27 mouse cellular contexts compared by ENCODE assay signal in genomic region chr1:128344232-128344631, GRCm38 (mm10). TPM values are rescaled to one million over a fixed set of nuclear protein-coding genes. Genes with fewer than 3 reads are reported as not detected.
DNase-seq lines count a peak whose midpoint lies in the region; ATAC-seq and TF ChIP-seq lines count a peak whose summit lies in the region.
"Had no signal": no experiment of that assay in that cellular context is flagged by ENCODE, and none has a peak within 500 bp of the region (broad histone marks: within the 10 kb centered on the region; RNA-seq: fewer than 3 reads in every experiment).

No protein-coding gene starts in this region.

- H3K79me2 ChIP-seq in heart, adult 2 months (replicated peaks; ENCODE audit: control insufficient read depth, insufficient read depth, low read length): no peaks in the 10 kb centered on the region

- no peak overlapping the region for H3K4me3 ChIP-seq in heart, adult 2 months
- no peak overlapping the region for H3K4me3 ChIP-seq in midbrain, embryonic 11.5 days (ENCODE audit: low read depth, low read length)
- no peak overlapping the region for H3K4me3 ChIP-seq in midbrain, embryonic 15.5 days
- H3K4me3 ChIP-seq: embryonic facial prominence, embryonic 13.5 days; forebrain, embryonic 10.5 days; gastrocnemius, adult 2 months; heart, embryonic 15.5 days; hindbrain, embryonic 15.5 days; kidney, embryonic 15.5 days; limb, embryonic 12.5 days; liver, embryonic 15.5 days; myocyte had no signal

- ATAC-seq in midbrain, embryonic 11.5 days (ENCODE audit: low FRiP score): peak; percentile 92
- ATAC-seq in midbrain, embryonic 15.5 days (replicated peaks): no peak

- no peaks in the 10 kb centered on the region; the same call in none of the 2 replicates for H3K36me3 ChIP-seq in heart, adult 2 months (ENCODE audit: control insufficient read depth, insufficient read depth, low read length)
- H3K36me3 ChIP-seq in midbrain, embryonic 11.5 days (ENCODE audit: control insufficient read depth, insufficient read depth, low read length): peaks cover 28% of the 10 kb centered on the region
- 0 out of 2 replicates have a peak, but pooled peaks cover 8% of the 10 kb centered on the region for H3K36me3 ChIP-seq in midbrain, embryonic 15.5 days (replicated peaks)

- no peak overlapping the region for H3K4me2 ChIP-seq in midbrain, embryonic 11.5 days
- H3K4me2 ChIP-seq in midbrain, embryonic 15.5 days: no peak overlapping the region
- H3K4me2 ChIP-seq: embryonic facial prominence, embryonic 13.5 days; heart, embryonic 15.5 days; hindbrain, embryonic 15.5 days; kidney, embryonic 15.5 days; limb, embryonic 12.5 days; liver, embryonic 15.5 days; lung, embryonic 14.5 days had no signal

- no peaks in the 10 kb centered on the region for H3K4me1 ChIP-seq in heart, adult 2 months (ENCODE audit: control insufficient read depth, insufficient read depth, low read length)
- H3K4me1 ChIP-seq in midbrain, embryonic 11.5 days (ENCODE audit: control insufficient read depth, insufficient read depth, low read length): peaks cover 5% of the 10 kb centered on the region; the same call in 1 of the 2 replicates
- H3K4me1 ChIP-seq in midbrain, embryonic 15.5 days: no peaks in the 10 kb centered on the region
- H3K4me1 ChIP-seq: embryonic facial prominence, embryonic 13.5 days; heart, embryonic 15.5 days; hindbrain, embryonic 15.5 days; kidney, embryonic 15.5 days; limb, embryonic 12.5 days; liver, embryonic 15.5 days had no signal

- no peak for TF ChIP-seq POLR2A in heart, adult 2 months (IDR thresholded peaks at IDR 0.05; ENCODE audit: insufficient read depth, low read depth, low read length)

- TF ChIP-seq EP300 in heart, adult 2 months (IDR thresholded peaks at IDR 0.05; ENCODE audit: insufficient read depth, low read depth, low read length): no peak

- no peaks in the 10 kb centered on the region for H3K27me3 ChIP-seq in heart, adult 2 months (ENCODE audit: control insufficient read depth, insufficient read depth, low read length)
- H3K27me3 ChIP-seq in midbrain, embryonic 11.5 days (ENCODE audit: control insufficient read depth, insufficient read depth, low read length): peaks cover 18% of the 10 kb centered on the region
- no peaks in the 10 kb centered on the region for H3K27me3 ChIP-seq in midbrain, embryonic 15.5 days (replicated peaks)
- H3K27me3 ChIP-seq: embryonic facial prominence, embryonic 13.5 days; heart, embryonic 15.5 days; hindbrain, embryonic 15.5 days; kidney, embryonic 15.5 days; limb, embryonic 12.5 days; liver, embryonic 15.5 days had no signal

- peak; percentile 41 for DNase-seq in heart, adult 11 months
- no peak for DNase-seq in heart, adult 2 months
- DNase-seq in midbrain, embryonic 11.5 days (ENCODE audit: low spot score, missing footprints): no peak
- DNase-seq in ZHBTc4 (ENCODE audit: low read depth, low spot score): peak; percentile 74
- peak; percentile 36 for DNase-seq in embryo, embryonic 11 days
- DNase-seq in cerebellum, adult 8-10 months: no peak
- no peak for DNase-seq in gastrocnemius, adult 8-10 months (ENCODE audit: low spot score in 2 of 2)
- DNase-seq: adrenal gland, postnatal 14 days; B cell, adult 2 months; cerebellum, adult 11-12 months; cerebellum, postnatal 10 days; gastrocnemius, adult 2 months; heart, postnatal 36 days; kidney, adult 18-20 months; kidney, postnatal 25 days; lung, embryonic 14.5 days; lung, postnatal 14 days had no signal

- WGBS in heart, adult 2 months: 88% methylated on average over 10 of the region's 10 CpGs
- WGBS in midbrain, embryonic 11.5 days: 36% methylated on average over 10 of the region's 10 CpGs
- 21% methylated on average over 10 of the region's 10 CpGs for WGBS in midbrain, embryonic 15.5 days

- no peak for TF ChIP-seq CTCF in heart, adult 2 months (IDR thresholded peaks at IDR 0.05)

- no peak overlapping the region for H3K9ac ChIP-seq in heart, adult 2 months (ENCODE audit: low read depth, low read length)
- H3K9ac ChIP-seq in midbrain, embryonic 11.5 days (ENCODE audit: low read length): no peak overlapping the region
- H3K9ac ChIP-seq in midbrain, embryonic 15.5 days: no peak overlapping the region
- H3K9ac ChIP-seq: embryonic facial prominence, embryonic 13.5 days; heart, embryonic 15.5 days; hindbrain, embryonic 15.5 days; kidney, embryonic 15.5 days; limb, embryonic 12.5 days; liver, embryonic 15.5 days; lung, embryonic 14.5 days had no signal

- no peak overlapping the region for H3K27ac ChIP-seq in heart, adult 2 months
- no peak overlapping the region for H3K27ac ChIP-seq in midbrain, embryonic 11.5 days (ENCODE audit: low read depth, low read length)
- H3K27ac ChIP-seq in midbrain, embryonic 15.5 days: no peak overlapping the region
- H3K27ac ChIP-seq: embryonic facial prominence, embryonic 13.5 days; forebrain, embryonic 10.5 days; gastrocnemius, adult 2 months; heart, embryonic 15.5 days; hindbrain, embryonic 15.5 days; kidney, embryonic 15.5 days; limb, embryonic 12.5 days; liver, embryonic 15.5 days had no signal

- no peaks in the 10 kb centered on the region for H3K9me3 ChIP-seq in midbrain, embryonic 11.5 days (ENCODE audit: control insufficient read depth, low read length)
- no peaks in the 10 kb centered on the region for H3K9me3 ChIP-seq in midbrain, embryonic 15.5 days
- H3K9me3 ChIP-seq: embryonic facial prominence, embryonic 13.5 days; forebrain, embryonic 10.5 days; heart, embryonic 15.5 days; hindbrain, embryonic 15.5 days; kidney, embryonic 15.5 days; limb, embryonic 12.5 days; liver, embryonic 15.5 days had no signal

- intact Hi-C loops in heart, adult 2 months (cut with DNase I): no loop called here

RNA-seq across cellular contexts. Expression of gene Mcm6, which starts 15.2 kb away (rescaled TPM):
- 1 to 10 TPM; 5.2 to 5.7 TPM for total RNA-seq in heart, adult 2 months (2021)
- polyA plus RNA-seq in heart, adult 2 months (2012; rRNA removed): 3.4 and 4.5 TPM in 2 replicates
- polyA plus RNA-seq in midbrain, embryonic 11.5 days (2014; fragmentation: Nextera tagmentation; extraction: Ambion mirVana): 315 and 320 TPM in 2 replicates
- polyA plus RNA-seq in midbrain, embryonic 15.5 days (2015; fragmentation: Nextera tagmentation; extraction: Ambion mirVana): 52.6 and 59.2 TPM in 2 replicates
- total RNA-seq in gastrocnemius, adult 8-10 months (2022): 1 to 10 TPM; 1.7 to 2.2 (median 1.9) TPM

RNA-seq across cellular contexts. Expression of gene Lct, which starts 16.1 kb away (rescaled TPM):
- not detected for total RNA-seq in heart, adult 2 months (2021)
- polyA plus RNA-seq in heart, adult 2 months (2012; rRNA removed): 0.02 TPM in 1 of 2 replicates, not detected in the other
- 0.40 TPM in 1 of 2 replicates, not detected in the other for polyA plus RNA-seq in midbrain, embryonic 11.5 days (2014; fragmentation: Nextera tagmentation; extraction: Ambion mirVana)
- polyA plus RNA-seq in midbrain, embryonic 15.5 days (2015; fragmentation: Nextera tagmentation; extraction: Ambion mirVana): 0.10 and 0.20 TPM in 2 replicates
- not detected for total RNA-seq in gastrocnemius, adult 8-10 months (2022)
- total RNA-seq: gastrocnemius, adult 2 months; heart, postnatal 36 days; liver, adult 2 months had no signal
- polyA plus RNA-seq: liver, adult 2 months had no signal

Comparison
In these comparisons a context has a peak if more than half of its experiments do, and no peak if none do; other contexts are left out.
1. DNase-seq: peak in heart, adult 11 months (single experiment), ZHBTc4 (single experiment) and embryo, embryonic 11 days (single experiment); none in heart, adult 2 months (0 of 2), midbrain, embryonic 11.5 days (single experiment), cerebellum, adult 8-10 months (single experiment) and gastrocnemius, adult 8-10 months (0 of 2).